Mouse (Mus musculus) heart, embryonic 11.5 days (tissue): ENCODE results near the gene Wdr5. TPM values are rescaled to one million over a fixed set of nuclear protein-coding genes. Genes with fewer than 3 reads are reported as not detected.
"Not testable (repeated sequence)": the region's sequence is repeated elsewhere in the genome, so short reads cannot be mapped to it uniquely, and the experiment has no call there.

ENCODE experiments used
- ATAC-seq: fragments of 200-750 bp; cut with Nextera tagmentation; replicated peaks from 2 replicates; pipeline ENCODE4 v1.8.0; 2017; ENCODE audit warnings: moderate library complexity; ENCODE audit not compliant: insufficient number of reproducible peaks, low FRiP score, low TSS enrichment
- H3K27ac ChIP-seq: fragments of 300-500 bp; sonication (generic); 2 replicates; pipeline ENCODE4 v1.5.1; 2014; ENCODE audit warnings: mild to moderate bottlenecking, low read depth, low read length
- H3K27me3 ChIP-seq: fragments of 300-500 bp; sonication (generic); 2 replicates; pipeline ENCODE4 v1.6.1; 2014; ENCODE audit warnings: mild to moderate bottlenecking, low read length, mixed read lengths; ENCODE audit not compliant: control insufficient read depth, insufficient read depth
- H3K36me3 ChIP-seq: fragments of 300-500 bp; sonication (generic); 2 replicates; pipeline ENCODE4 v1.6.1; 2014; ENCODE audit warnings: mild to moderate bottlenecking, low read length, moderate library complexity, mixed read lengths; ENCODE audit not compliant: control insufficient read depth, insufficient read depth
- H3K4me1 ChIP-seq: fragments of 300-500 bp; sonication (generic); 2 replicates; pipeline ENCODE4 v1.6.1; 2014; ENCODE audit warnings: low read length; ENCODE audit not compliant: control insufficient read depth, insufficient read depth
- H3K4me2 ChIP-seq: fragments of 300-500 bp; sonication (generic); 2 replicates; pipeline ENCODE4 v1.6.1; 2014; ENCODE audit warnings: mild to moderate bottlenecking, moderate library complexity
- H3K4me3 ChIP-seq: fragments of 300-500 bp; sonication (generic); 2 replicates; pipeline ENCODE4 v1.5.1; 2014; ENCODE audit warnings: low read depth, low read length
- H3K9ac ChIP-seq: fragments of 300-500 bp; sonication (generic); 2 replicates; pipeline ENCODE4 v1.6.1; 2014; ENCODE audit warnings: mild to moderate bottlenecking, low read depth, low read length, moderate library complexity
- H3K9me3 ChIP-seq: fragments of 300-500 bp; sonication (generic); replicated peaks from 2 replicates; pipeline ENCODE4 v1.6.1; 2016; ENCODE audit warnings: low read length; ENCODE audit not compliant: control insufficient read depth
- WGBS: fragments of 180-500 bp; shearing (Covaris S2); extraction: QIAGEN DNeasy Blood & Tissue Kit; methylation state at CpG from one replicate; pipeline ENCODE4 v1.1.7; 2014; ENCODE audit not compliant: insufficient replicate concordance; 5-methylcytosine and 5-hydroxymethylcytosine counted together
- polyA plus RNA-seq: library from polyadenylated mRNA; unstranded; fragments of >200 nt; fragmentation: Nextera tagmentation; extraction: Ambion mirVana; gene quantifications from 2 replicates; pipeline ENCODE4 v1.2.1, GENCODE M21; 2014

Wdr5 gene
- polyA plus RNA-seq, 1 experiment from 2014 or later, result 37.2 TPM

GRCm38 (mm10) chr2:27512909-27513308, 2.0 kb upstream of the Wdr5 start:
- Histone ChIP-seq H3K4me1 (peaks cover 24% of the 10 kb centered on the region), H3K36me3 (no peaks in the 10 kb centered on the region), H3K4me2 (no peak overlapping the region), H3K27ac (no peak overlapping the region), H3K27me3 (no peaks in the 10 kb centered on the region), H3K9me3 (no peaks in the 10 kb centered on the region), H3K9ac (no peak overlapping the region), H3K4me3 (no peak overlapping the region)
- WGBS, result 90% methylated on average over 3 of the region's 3 CpGs
- ATAC-seq, result no peak

GRCm38 (mm10) chr2:27513861-27514260, 1.1 kb upstream of the Wdr5 start:
- Histone ChIP-seq H3K4me2 (peak overlapping the region; percentile 97), H3K4me1 (peaks cover 24% of the 10 kb centered on the region), H3K27ac (peak overlapping the region; percentile 90), H3K36me3 (peaks cover 5% of the 10 kb centered on the region; the same call in 1 of the 2 replicates), H3K4me3 (peak overlapping the region; percentile 74), H3K27me3 (no peaks in the 10 kb centered on the region), H3K9me3 (no peaks in the 10 kb centered on the region), H3K9ac (peak overlapping the region; percentile 86)
- ATAC-seq, result no peak
- 65% methylated on average over 5 of the region's 5 CpGs for WGBS

GRCm38 (mm10) chr2:27515341-27516166, 597 bp downstream of the Wdr5 start:
- Histone ChIP-seq H3K9ac (peak overlapping the region; percentile 86), H3K27ac (peak overlapping the region; percentile 90), H3K4me1 (peaks cover 24% of the 10 kb centered on the region), H3K27me3 (no peaks in the 10 kb centered on the region), H3K4me3 (peak overlapping the region; percentile 74), H3K36me3 (peaks cover 14% of the 10 kb centered on the region), H3K4me2 (peak overlapping the region; percentile 97), H3K9me3 (no peaks in the 10 kb centered on the region)
- WGBS, result 1% methylated on average over 40 of the region's 40 CpGs
- peak; percentile 43 for ATAC-seq

- Histone ChIP-seq H3K4me2 (peak overlapping the region; percentile 97), H3K36me3 (peaks cover 20% of the 10 kb centered on the region), H3K9ac (0 out of 2 replicates have a peak overlapping the region, but pooled peaks have one; percentile 86), H3K27me3 (no peaks in the 10 kb centered on the region), H3K9me3 (no peaks in the 10 kb centered on the region), H3K4me1 (peaks cover 24% of the 10 kb centered on the region), H3K27ac (no peak overlapping the region), H3K4me3 (peak overlapping the region; percentile 74)
- WGBS, result 26% methylated on average over 1 of the region's 1 CpGs
- ATAC-seq, result no peak
Observed at GRCm38 (mm10) chr2:27516289-27516688, 1.3 kb downstream of the Wdr5 start.

- ATAC-seq, result no peak
- Histone ChIP-seq H3K4me1 (peaks cover 24% of the 10 kb centered on the region), H3K36me3 (peaks cover 26% of the 10 kb centered on the region), H3K27me3 (no peaks in the 10 kb centered on the region), H3K4me2 (no peak overlapping the region), H3K9ac (no peak overlapping the region), H3K27ac (no peak overlapping the region), H3K9me3 (no peaks in the 10 kb centered on the region), H3K4me3 (no peak overlapping the region)
- 89% methylated on average over 3 of the region's 3 CpGs for WGBS
Observed at GRCm38 (mm10) chr2:27518283-27518682, 3.3 kb downstream of the Wdr5 start.

- H3K27ac ChIP-seq, H3K27me3 ChIP-seq, H3K9me3 ChIP-seq, ATAC-seq, H3K4me3 ChIP-seq: not testable (repeated sequence)
- Histone ChIP-seq H3K4me2 (peak overlapping the region; percentile 37), H3K9ac (0 out of 2 replicates have a peak overlapping the region, but pooled peaks have one; percentile 12), H3K36me3 (peaks cover 21% of the 10 kb centered on the region), H3K4me1 (peaks cover 11% of the 10 kb centered on the region)
- 63% methylated on average over 5 of the region's 5 CpGs for WGBS
Observed at GRCm38 (mm10) chr2:27538455-27539330, 23.7 kb downstream of the Wdr5 start.

GRCm38 (mm10) chr2:27539336-27539735, 24.4 kb downstream of the Wdr5 start:
- H3K9ac ChIP-seq, result 0 out of 2 replicates have a peak overlapping the region, but pooled peaks have one; percentile 12
- H3K36me3 ChIP-seq, result peaks cover 16% of the 10 kb centered on the region
- WGBS, result 22% methylated on average over 5 of the region's 5 CpGs
- ATAC-seq, result no peak
- no peaks in the 10 kb centered on the region for H3K9me3 ChIP-seq
- H3K4me1 ChIP-seq, result peaks cover 11% of the 10 kb centered on the region
- no peaks in the 10 kb centered on the region for H3K27me3 ChIP-seq
- no peak overlapping the region for H3K4me3 ChIP-seq
- no peak overlapping the region for H3K27ac ChIP-seq
- peak overlapping the region; percentile 37 for H3K4me2 ChIP-seq

GRCm38 (mm10) chr2:27539772-27540514, 25.0 kb downstream of the Wdr5 start:
- peak overlapping the region; percentile 78 for H3K27ac ChIP-seq
- peak overlapping the region; percentile 48 for H3K4me3 ChIP-seq
- peaks cover 11% of the 10 kb centered on the region for H3K4me1 ChIP-seq
- peak; percentile 94 for ATAC-seq
- peak overlapping the region; percentile 81 for H3K4me2 ChIP-seq
- peak overlapping the region; percentile 79 for H3K9ac ChIP-seq
- no peaks in the 10 kb centered on the region for H3K27me3 ChIP-seq
- H3K9me3 ChIP-seq, result no peaks in the 10 kb centered on the region
- under 1% methylated on average over 46 of the region's 46 CpGs for WGBS
- H3K36me3 ChIP-seq, result peaks cover 10% of the 10 kb centered on the region; the same call in 1 of the 2 replicates
